Mouse (Mus musculus) heart, adult 18-20 months (tissue): ENCODE results near the gene Wdr66. TPM values are rescaled to one million over a fixed set of nuclear protein-coding genes. Genes with fewer than 3 reads are reported as not detected.

ENCODE experiments used
- DNase-seq, 2 experiments: peaks; one replicate each; pipeline ENCODE4 v3.0.0; 2021 to 2022; ENCODE audit warnings: mixed read lengths in 1 of 2
- total RNA-seq, 2 experiments: library from RNA; stranded (reverse); gene quantifications; 2 replicates each; pipeline ENCODE4 v1.2.3; 2021

The Wdr66 gene
- total RNA-seq, 2 experiments from 2014 or later = 0.62 to 0.94 TPM

DNA sequence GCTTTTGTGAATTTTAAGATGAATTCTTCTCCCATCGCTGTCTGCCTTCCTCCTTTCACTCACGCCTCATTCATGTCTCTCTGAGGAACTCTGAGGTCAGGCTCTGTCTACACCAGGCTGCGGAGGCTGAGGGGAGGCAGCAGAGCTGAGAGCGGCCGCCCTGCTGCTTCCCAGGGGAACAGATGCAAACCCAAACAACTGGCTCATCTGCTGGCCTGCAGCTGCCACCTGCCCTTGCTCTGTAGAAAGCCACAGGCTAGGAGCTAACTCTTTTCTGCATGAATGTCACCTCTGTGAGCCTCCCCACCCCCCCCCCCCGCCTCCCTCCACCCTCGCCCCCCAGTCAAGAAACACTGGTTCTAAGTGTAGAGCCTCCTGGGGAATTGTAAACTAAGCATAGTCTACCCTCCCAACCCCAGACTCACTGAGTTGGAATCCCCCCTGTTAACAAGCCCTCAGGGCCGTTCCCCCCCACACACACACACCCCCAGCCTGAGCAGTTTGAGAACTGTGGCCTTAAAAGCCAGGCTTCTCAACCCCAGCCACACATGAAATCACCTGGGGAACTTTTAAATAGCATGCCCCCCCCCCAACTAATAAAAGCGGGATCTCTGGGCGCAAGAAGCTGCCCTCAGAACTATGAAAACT, 63.4 kb downstream of the Wdr66 start:
- DNase-seq = peak in 1 of 2 experiments; percentile 10

DNA sequence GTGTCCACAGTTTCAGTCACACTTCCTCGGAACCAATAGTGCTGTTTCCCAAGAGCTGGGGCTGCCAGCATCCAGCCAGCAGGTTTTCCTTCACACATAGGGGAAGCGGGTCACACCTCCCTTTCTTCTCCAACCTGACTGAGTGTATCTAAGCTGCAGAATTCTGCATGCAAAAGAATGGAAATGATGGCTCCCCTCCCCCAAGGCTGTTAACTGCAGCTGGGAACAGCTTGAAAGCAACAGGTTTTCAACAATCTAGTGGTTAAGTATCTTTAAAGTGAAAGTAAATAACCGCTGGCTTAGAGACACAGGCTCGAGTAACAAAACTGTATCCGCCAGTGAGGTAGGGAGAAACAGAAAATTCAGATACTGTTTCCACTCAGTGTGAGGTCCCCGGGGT, 66.1 kb downstream of the Wdr66 start:
- peak; percentile 13 to 44 for DNase-seq

DNA sequence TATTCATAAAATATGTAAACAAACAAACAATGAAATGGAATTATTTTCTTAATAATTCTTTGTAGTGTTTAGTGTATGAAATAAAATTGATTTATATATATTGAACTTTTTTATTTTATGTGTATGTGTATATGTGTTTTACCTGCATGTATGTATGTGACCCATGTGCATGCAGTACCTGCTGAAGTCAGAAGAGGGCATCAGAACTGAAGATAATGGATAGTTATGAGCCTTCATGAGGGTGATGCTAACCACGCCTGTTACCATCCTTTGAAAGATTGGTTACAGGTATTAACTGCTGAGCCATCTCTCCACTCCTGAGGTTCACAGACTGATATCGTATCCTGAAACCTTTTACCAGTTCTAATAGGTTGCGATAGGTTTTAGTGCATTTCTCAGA, 68.2 kb downstream of the Wdr66 start:
- no peak for DNase-seq

DNA sequence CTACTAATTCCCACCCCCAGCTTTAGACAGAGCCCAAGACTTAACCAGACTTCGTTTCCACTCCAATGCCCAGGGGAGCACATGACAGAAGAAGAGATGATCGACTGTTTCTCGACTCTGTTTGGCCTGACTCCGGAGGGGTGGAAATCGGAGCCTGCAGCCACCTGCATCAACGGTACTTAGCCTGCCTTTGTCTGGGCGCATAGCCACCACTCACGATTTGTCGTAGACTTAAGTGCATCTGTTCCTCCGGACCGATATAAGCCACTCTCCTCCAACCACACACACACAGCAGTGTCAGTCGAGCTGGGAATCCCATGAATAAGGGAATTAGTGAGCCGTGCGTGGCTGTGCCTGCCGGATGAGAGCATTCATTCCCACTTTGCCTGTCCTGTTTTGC, 72.3 kb downstream of the Wdr66 start:
- no peak for DNase-seq

DNA sequence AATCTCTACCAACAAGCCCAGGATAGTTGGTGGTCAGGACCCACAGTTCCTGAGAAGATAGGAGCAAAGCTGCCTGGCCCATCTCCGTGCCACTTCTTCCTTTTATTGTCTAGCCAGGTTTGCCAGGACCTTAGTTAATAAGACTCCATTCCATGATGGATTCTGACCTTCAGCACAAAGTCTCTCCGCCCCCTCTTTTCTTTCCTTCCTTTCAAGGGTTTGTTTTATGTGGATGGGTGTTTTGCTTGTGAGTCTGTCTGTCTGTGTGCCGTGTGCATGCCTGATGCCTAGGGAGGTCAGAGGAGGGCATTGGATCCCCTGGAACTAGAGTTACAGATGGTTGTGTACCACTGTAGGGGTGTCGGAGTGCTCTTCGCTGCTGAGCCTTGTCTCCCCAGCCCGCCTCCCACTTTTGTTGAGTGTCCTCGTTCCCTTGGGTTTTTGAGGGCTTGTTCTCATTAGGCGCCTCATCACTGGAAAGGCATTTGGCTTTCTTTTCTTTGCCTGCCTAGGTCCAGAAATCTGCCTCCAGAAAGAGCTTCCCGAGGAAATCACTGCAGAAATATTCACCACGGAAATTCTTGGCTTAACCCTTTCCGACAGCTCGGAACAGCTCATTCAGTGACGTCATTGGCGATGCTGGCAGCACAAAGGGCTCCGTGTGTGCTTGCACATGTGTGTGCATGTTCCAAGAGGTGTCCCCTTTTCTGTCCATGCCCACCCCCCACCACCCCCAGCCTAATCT, 74.3 kb downstream of the Wdr66 start:
- DNase-seq = peak; percentile 45 to 59

DNA sequence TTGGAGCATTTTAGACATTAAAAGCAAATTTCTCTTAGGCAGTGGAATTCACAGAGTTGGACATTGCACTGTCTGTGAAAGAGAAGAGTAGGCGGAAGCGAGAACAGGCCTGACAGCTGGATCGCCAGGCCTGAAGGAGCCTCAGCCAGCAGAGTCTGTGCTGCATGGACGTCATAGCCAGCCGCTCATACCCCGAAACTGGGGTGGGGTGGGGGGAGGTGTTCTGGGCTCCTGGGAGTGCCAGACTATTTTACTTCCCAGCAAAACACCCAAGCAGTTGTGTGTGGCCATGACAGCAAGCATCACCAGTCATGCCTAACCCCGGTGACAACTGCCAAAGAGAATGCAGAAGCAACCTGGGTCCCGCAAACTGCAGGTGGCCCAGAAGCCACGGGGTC, 74.8 kb downstream of the Wdr66 start:
- DNase-seq = peak; percentile 29 to 52

DNA sequence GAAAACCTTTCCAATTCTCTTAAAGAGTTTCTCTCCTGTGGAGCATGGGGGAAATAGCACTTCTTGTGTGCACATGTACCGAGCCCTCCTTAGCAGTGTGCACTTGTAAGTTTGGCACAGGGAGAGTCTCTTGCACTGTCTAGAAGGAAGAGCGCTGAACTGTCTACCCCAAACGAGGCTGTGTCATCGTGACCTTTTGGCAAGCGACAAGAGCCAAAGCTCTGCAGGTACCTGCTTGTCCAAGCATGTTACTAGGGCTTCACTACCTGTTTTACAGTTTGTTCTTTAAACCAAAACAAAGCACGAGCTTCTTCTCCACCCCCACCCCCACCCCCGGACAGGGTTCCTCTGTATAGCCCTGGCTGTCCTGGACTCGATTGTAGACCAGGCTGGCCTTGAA, 75.8 kb downstream of the Wdr66 start:
- DNase-seq = no peak

DNA sequence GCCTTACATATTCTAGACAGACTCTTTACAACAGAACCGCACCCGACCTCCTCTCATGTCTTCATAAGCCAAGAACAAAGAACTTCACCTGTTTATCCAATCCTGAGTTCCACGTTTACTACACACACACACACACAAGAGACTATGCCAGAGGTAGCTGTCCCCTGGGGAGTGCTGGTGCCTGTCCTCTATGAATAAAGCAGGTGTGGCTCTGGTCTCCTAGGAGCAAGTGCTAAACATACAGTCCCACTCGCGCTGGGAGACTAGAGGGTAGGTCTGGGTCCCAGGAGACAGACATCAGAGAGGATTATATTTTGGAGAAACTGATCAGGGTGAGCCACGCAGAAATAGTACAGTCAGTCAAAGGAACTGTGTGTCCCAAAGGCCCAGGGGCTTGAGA, 81.7 kb downstream of the Wdr66 start:
- DNase-seq = no peak

DNA sequence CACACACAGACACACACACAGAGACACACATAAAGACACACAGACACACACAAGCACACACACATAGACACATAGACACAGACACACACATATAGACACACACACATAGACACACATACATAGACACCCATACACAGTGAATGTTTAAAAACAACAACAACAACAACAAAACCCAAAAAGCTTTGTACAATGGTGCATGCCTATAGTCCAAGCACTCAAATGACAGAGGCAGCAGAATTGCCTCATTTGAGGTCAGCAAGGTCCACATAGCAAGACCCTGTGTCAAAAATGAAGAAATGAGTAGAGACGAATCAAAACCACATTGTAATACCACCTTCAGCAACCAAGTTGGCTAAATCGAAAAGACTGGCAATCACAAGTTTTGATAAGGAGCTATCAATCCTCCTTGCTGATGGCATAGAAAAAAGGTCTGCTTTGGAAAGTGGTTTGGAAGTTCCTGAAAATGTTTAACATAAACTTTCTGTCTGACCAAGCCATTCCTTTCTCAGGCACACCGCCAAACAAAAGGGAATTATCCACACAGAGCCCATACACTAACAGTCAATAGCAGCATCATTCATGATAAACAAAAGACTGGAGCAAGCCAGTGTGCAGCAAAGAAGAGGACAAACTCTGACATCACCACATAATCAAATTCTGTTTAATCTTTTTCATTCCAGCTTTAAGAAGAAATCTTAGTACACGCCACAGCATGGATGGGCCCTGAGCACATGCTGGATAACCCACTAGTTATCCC, 84.5 kb downstream of the Wdr66 start:
- no peak for DNase-seq

DNA sequence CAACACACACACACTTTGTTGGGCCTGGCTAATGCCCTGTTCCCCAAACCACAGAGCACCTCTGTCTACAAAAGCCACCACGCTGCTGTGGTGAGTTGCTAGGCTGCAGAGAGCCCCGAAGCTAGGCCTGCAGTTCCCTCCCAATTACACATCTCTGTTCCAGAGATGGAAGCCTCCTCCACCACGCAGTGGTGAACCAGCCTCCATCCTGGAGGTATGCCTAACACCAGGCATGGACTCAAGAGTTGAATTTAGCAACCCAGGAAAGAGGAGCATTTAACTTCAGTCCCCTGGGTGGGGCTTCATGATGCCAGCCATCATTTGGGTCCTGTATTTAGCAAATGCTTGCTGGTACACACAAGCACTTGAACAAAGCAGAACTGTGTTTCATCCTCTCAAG, 86.6 kb downstream of the Wdr66 start:
- no peak for DNase-seq

DNA sequence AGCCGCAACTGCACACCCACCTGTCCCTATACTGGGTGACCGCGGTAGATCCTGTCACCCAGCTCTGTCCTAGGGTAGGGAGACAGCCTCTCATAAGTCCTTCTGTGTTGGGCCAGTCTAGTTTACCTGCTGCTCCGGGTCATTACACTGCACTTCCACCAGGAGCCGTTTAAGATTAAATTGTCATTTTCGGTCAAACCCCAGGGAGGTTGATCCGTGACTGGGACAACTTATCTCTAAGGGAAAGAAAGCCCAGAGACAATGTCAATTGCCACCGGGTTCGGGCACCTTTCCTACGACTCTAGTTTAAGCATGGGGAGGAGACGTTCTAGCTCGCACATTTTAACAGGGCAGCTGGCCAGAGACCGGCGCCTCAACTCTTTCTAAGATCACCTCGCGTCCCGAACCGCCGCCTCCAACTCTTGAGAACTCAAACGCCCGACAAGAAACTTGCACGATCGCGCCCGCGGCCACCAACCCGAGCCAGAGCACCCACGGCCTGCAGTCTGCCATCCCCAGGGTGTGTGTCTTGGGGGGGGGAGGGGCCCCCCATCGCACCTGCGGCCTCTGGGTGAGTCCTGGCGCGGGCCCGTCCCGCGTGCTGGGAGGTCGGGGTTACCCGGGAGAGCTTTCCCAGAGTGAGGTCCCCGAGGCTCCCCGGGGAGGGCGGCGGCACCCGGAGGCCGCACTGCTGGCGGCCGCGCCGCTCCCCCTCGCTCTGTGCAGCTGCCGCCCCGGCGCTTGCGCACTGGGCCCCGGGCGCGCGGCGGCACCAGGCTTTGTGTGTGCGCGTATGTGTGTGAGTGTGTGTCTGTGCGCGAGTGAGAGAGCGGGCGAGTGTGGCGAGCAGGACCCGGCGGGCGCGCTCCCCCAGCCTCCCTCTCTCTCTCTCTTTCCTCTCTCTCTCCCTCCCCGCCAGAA, 92.1 kb downstream of the Wdr66 start, which contains the start of gene Bcl7a:
TSS of gene Bcl7a (plus strand) at position 128 of the 921 bp plus-strand sequence.
- DNase-seq = peak; percentile 92 to 96

DNA sequence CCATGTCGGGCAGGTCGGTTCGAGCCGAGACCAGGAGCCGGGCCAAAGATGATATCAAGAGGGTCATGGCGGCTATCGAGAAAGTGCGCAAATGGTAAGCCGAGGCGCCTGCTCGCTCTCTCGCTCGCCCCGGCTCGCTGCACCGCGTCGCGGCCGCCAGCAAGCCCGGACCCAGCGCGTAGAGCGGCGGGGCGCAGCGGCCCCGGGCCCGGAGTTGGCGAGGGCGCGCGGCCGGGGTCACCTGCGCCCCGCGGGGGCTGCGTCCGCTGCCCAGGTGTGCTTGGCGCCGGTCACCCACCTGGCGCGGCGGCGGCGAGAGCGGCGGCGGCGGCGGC, 92.7 kb downstream of the Wdr66 start:
- DNase-seq = no peak

DNA sequence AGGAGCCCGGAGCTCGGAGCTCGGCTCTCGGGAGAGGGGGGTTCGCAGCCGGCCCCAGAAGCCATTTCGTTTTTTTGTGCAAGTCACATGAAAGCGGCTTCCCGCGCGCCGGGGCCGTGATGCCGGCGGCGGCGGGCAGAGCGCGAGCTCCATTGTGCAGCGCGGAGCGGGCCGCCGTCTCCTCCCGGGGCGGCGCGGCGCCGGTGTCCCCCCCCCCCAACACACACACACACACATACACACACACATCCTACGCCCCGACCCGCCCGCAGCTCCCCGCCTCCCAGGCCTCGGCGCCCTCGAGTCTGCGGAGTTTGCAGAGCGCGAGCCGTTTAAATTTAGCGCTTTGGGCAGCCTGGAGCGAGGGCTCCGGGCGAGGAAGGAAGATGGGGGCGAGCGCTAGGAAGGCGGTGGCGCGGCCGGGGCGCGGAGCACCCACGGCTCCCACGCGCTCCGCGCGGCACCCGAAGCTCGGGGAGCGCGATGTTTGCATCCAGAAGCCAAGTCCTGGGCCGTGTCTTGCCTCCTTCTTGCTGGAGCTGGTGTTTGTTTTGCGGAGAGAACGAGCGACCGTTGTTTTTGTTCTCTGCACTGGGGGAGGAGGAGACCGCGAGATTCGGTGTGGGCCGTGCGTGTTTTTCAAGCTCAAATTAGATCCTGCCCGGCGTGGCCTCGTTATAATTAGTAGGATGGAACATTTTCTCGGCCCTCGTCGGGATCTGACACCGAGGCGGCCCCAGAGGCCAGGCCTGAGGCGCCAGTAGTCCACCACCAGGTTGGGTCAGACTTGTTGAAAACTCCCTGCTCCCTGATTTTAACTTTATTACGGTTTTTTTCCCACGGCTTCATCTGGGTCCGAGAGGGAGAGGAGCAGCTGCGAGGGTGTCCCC, 93.3 kb downstream of the Wdr66 start:
- DNase-seq = peak; percentile 70 to 75

DNA sequence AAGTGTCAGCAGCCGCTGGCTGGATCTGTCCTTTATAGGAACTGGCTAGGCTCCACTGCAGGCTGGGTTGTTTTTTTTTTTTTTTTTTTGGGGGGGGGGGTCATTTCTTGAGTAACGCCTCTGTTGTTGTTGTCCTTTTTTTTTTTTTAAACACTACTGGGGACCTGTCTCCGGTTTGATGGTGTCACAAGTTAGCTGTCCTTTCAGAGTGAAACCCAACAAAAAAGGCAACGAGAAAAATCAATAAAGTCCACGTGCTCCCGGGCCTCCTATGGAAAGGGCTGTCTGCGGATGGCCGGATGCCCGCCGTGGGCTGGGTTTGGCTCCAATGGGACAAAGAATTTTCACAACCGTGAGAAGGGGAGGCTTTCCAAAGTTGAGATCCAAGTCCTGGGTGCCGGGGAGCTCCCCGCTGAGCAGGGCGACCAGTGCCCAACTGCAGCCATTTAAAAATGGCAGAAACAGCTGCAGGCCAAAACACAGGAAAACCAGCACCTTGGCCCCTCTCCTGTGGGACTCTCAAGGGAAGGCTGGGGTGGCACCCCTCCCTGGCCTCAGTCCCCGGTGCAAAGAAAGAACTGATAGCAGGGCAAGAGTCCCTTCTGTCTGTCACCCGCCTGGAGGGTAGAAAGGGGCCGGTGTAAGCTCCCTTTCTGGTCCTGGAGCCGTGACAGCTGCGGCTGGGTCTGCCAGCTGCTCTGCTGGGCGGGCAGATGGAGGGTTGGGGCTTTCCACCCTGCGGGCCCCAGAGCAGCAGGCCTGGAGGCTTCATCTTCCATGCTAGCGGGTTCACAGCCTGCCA, 94.2 kb downstream of the Wdr66 start:
- DNase-seq = peak; percentile 83 to 87

DNA sequence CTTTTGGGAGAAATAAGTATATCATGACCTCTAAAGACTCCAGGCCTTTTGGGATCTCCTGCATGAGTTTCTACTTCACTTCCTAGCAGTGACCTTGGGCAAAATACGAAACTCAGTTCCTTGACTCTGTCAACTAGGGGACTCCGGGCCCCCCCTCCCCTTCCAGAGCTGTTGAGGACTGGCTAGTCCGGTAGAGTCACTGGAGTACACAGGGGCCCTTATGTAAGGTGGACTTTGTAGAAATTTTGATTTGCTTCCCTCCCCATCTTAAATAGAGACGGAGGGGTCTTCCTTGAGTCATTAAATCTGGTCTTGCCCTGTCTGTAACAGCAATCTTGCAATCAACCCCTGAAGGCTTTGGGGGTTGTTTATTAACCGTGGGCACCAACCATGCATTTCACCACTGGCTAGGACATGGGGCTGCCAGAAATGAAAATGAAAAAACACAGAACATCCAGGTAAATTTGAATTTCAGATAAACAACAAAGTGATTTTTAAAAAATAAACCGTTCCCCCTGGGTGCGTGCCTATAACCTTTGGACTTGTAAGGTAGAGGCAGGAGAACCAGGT, 94.9 kb downstream of the Wdr66 start:
- DNase-seq = no peak

DNA sequence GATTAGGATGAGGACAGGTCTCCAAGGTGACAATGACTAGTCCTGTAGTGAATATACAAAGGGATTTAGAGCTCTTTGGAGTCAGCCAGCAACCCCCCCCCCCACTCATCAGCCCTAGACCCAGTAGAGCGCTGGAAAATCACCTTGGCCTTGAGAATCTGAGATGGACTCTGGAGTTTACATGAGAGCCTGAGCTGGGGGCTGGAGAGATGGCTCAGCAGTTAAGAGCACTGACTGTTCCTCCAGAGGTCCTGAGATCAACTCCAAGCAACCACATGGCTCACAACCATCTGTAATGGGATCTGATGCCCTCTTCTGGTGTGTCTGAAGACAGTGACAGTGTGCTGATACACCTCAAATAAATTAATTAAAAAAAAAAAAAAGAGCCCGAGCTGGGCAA, 96.1 kb downstream of the Wdr66 start:
- DNase-seq = no peak

DNA sequence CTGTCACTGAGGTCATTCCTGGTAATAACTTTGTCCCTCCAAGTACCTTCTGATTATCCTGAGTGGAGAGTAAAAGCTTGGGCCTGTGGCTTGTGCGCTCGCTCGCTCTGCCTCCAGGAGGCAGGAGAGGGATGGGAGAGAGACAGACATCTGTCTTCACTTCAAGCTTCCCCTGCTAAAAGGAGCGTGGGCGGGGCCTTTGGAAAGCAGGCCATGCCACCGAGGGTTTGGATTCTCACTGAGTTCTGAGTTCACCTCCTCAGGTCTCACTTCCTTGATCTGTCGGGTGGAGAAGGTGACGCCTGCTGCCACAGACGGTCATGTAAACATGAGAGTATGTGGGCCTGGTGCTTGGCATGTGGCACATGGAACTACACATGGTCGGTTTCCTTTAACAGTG, 98.5 kb downstream of the Wdr66 start:
- DNase-seq = peak in 1 of 2 experiments; percentile 37

DNA sequence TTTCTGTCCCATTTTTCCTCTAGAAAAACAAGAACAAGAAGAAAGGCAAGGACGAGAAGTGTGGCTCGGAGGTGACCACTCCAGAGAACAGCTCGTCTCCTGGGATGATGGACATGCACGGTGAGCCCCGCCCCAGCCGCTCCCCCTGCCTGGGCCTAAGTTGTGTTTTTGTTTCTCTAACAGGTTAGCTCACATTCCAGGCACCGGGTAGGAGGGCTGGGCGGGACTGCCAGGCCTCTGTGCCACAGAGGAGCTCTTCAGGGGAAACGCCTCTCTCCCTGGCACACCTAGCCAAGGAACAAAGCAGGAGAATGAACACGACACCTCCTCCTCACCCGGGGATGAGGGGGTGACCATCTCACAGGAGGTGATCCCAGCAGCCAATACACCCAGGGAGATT, 104.0 kb downstream of the Wdr66 start:
- DNase-seq = no peak

DNA sequence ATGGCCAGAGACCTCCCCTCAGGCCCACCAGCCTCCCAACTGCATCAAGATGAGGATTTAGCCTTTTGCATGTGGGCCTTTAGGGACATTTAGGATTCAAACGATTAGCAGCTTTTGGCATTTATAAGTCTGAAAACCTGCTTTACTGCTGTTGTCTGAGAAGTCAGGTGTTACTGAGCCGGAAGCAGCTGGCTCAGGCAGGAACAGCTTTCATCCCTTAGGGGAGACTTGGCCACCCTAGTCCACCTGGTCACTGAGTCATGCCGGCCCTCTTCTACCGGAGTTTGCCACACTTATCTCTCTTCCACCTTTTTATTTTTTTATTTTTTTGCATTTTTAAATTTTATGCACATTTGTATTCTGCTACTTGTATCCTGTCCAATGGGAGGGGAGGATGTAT, 105.4 kb downstream of the Wdr66 start:
- DNase-seq = no peak

DNA sequence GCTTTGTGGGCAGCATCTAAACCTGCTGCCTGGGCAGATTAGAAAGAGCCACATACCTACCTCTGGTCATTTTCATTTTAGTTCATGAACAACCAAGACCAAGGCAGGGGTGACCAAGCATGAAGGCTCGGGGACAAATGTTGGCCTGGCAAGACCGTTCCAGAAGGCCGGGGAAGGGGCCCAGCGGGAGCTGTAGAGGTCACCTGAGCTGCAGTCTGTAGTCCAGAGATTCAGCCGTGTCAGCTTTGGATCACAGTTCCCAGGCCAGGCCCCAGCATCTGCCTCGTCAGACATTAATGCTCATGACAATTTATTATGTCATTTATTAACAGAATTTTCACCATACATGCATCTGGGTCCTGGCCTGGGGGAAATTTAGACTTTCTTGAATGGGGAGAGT, 107.5 kb downstream of the Wdr66 start:
- DNase-seq = no peak
